ENCODE assay signal across 8 mouse cellular contexts in the genomic region with DNA sequence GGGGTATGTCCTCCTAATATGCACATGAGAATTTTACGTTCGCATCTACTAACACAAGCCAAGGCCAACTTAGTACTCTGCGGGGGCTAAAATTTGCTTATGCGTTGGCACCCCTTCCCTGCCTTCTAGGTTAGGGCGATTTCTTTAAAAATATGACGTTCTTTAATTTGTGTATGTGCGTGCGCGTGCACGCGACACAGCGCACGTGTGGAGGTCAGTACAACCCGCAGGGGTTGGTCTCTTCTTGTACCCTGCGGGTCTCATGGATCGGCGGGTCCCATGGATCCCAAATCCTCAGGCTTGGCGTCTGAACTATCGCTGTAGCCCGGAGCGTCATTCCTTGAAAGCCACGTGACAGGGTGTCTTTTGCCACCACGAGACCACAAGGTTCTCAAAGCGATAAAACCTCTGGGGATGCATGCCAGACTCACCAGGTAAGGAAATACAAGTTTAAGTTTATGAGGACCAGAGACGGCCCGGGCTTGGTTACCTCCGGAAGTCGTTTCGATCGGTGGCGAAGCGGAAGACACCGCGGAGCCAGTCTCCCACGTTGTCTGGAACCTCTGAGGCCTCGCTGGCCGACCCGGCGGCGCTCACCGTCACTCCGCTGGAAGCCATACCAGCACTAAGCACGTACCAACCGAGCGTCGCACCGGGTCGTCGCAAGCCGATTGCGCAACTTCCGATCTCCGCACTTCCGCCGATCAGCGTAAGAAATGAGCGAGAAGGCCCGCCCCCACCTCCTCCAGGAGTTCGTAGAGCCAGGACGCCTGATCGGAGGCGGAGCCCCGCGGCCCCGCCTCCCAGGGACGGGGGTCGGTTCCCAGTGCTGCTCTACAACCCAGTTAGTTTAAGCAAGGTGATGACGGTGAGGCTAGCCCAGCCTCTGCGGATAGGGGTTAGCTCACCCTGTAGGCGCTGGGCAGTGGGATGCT. TPM values are rescaled to one million over a fixed set of nuclear protein-coding genes. Genes with fewer than 3 reads are reported as not detected.
A peak's percentile ranks its signal among the peaks of the same experiment; 100 is the strongest.
DNase-seq lines count a peak whose midpoint lies in the region; ATAC-seq lines count a peak whose summit lies in the region.

No protein-coding gene starts in this region.

- under 1% methylated on average over 69 of the region's 70 CpGs for WGBS in forebrain, embryonic 14.5 days
- WGBS in neural tube, embryonic 15.5 days: 1% methylated on average over 70 of the region's 70 CpGs

- peaks cover 26% of the 10 kb centered on the region for H3K36me3 ChIP-seq in forebrain, embryonic 14.5 days (ENCODE audit: control insufficient read depth, insufficient read depth, low read length)
- H3K36me3 ChIP-seq in neural tube, embryonic 15.5 days: peaks cover 27% of the 10 kb centered on the region

- peak overlapping the region; percentile 75 for H3K27ac ChIP-seq in forebrain, embryonic 14.5 days (ENCODE audit: low read depth, low read length)
- H3K27ac ChIP-seq in neural tube, embryonic 15.5 days (replicated peaks): peak overlapping the region; percentile 91

- peak; percentile 89 for ATAC-seq in forebrain, embryonic 14.5 days
- peak; percentile 92 for ATAC-seq in neural tube, embryonic 15.5 days (ENCODE audit: low FRiP score)

- peak overlapping the region; percentile 81 for H3K4me3 ChIP-seq in forebrain, embryonic 14.5 days (ENCODE audit: low read depth, low read length)
- peak overlapping the region; percentile 78 for H3K4me3 ChIP-seq in neural tube, embryonic 15.5 days (replicated peaks)

- peak; percentile 98 for DNase-seq in ES-CJ7 (ENCODE audit: low read depth, low spot score)
- DNase-seq in cerebellum, adult 11 months: peak; percentile 92
- peak; percentile 99 for DNase-seq in forebrain, embryonic 14.5 days (ENCODE audit: low spot score)
- DNase-seq in heart, postnatal 14 days: peak; percentile 94 to 97
- peak; percentile 96 for DNase-seq in layer of hippocampus, adult 11-12 months (ENCODE audit: low spot score)
- peak; percentile 96 to 97 for DNase-seq in lung, adult 18-20 months
- DNase-seq in testis, postnatal 14 days (ENCODE audit: low spot score): peak; percentile 93

- H3K9me3 ChIP-seq in forebrain, embryonic 14.5 days (replicated peaks; ENCODE audit: control insufficient read depth, low read length): no peaks in the 10 kb centered on the region
- H3K9me3 ChIP-seq in neural tube, embryonic 15.5 days (replicated peaks): no peaks in the 10 kb centered on the region

- peak overlapping the region; percentile 96 for H3K4me2 ChIP-seq in forebrain, embryonic 14.5 days (ENCODE audit: low read length)
- H3K4me2 ChIP-seq in neural tube, embryonic 15.5 days: peak overlapping the region; percentile 77

- peaks cover 12% of the 10 kb centered on the region for H3K4me1 ChIP-seq in forebrain, embryonic 14.5 days (ENCODE audit: control insufficient read depth, insufficient read depth, low read length)
- peaks cover 34% of the 10 kb centered on the region for H3K4me1 ChIP-seq in neural tube, embryonic 15.5 days

- H3K9ac ChIP-seq in forebrain, embryonic 14.5 days (ENCODE audit: low read length): peak overlapping the region; percentile 85
- peak overlapping the region; percentile 92 for H3K9ac ChIP-seq in neural tube, embryonic 15.5 days (replicated peaks)

- intact Hi-C loops in heart, postnatal 14 days (cut with DNase I): loop anchor here (5.0 kb wide), 1 partner anchor 215 kb away; no protein-coding TSS in a partner anchor

- H3K27me3 ChIP-seq in forebrain, embryonic 14.5 days (replicated peaks; ENCODE audit: control insufficient read depth, insufficient read depth, low read length): no peaks in the 10 kb centered on the region
- no peaks in the 10 kb centered on the region for H3K27me3 ChIP-seq in neural tube, embryonic 15.5 days (replicated peaks)

RNA-seq across cellular contexts. Expression of a gene that starts 0.5 kb away (rescaled TPM):
- 309 and 324 TPM in 2 replicates for polyA plus RNA-seq in forebrain, embryonic 14.5 days (2014; fragmentation: Nextera tagmentation; extraction: Ambion mirVana)
- 100 to 1,000 TPM; 129 TPM for total RNA-seq in heart, postnatal 14 days (2021)
- 301 and 304 TPM in 2 replicates for polyA plus RNA-seq in neural tube, embryonic 15.5 days (2015; fragmentation: Nextera tagmentation; extraction: Ambion mirVana)

RNA-seq across cellular contexts. Expression of a gene that starts 1.2 kb away (rescaled TPM):
- 16.1 and 17.4 TPM in 2 replicates for polyA plus RNA-seq in forebrain, embryonic 14.5 days (2014; fragmentation: Nextera tagmentation; extraction: Ambion mirVana)
- total RNA-seq in heart, postnatal 14 days (2021): 1 to 10 TPM; 3.3 to 5.4 TPM
- 52.5 and 60.6 TPM in 2 replicates for polyA plus RNA-seq in neural tube, embryonic 15.5 days (2015; fragmentation: Nextera tagmentation; extraction: Ambion mirVana)

RNA-seq across cellular contexts. Expression of a gene that starts 6.6 kb away (rescaled TPM):
- 4.7 and 4.8 TPM in 2 replicates for polyA plus RNA-seq in forebrain, embryonic 14.5 days (2014; fragmentation: Nextera tagmentation; extraction: Ambion mirVana)
- total RNA-seq in heart, postnatal 14 days (2021): under 1 TPM; 0.74 to 0.78 TPM
- polyA plus RNA-seq in neural tube, embryonic 15.5 days (2015; fragmentation: Nextera tagmentation; extraction: Ambion mirVana): 1.5 and 1.6 TPM in 2 replicates

RNA-seq across cellular contexts. Expression of a gene that starts 6.9 kb away (rescaled TPM):
- polyA plus RNA-seq in forebrain, embryonic 14.5 days (2014; fragmentation: Nextera tagmentation; extraction: Ambion mirVana): 0.42 and 0.62 TPM in 2 replicates
- 1 to 10 TPM; 3.8 to 5.4 TPM for total RNA-seq in heart, postnatal 14 days (2021)
- 1.1 and 2.6 TPM in 2 replicates for polyA plus RNA-seq in neural tube, embryonic 15.5 days (2015; fragmentation: Nextera tagmentation; extraction: Ambion mirVana)

RNA-seq across cellular contexts. Expression of a gene that starts 39.0 kb away (rescaled TPM):
- not detected in 2 replicates for polyA plus RNA-seq in forebrain, embryonic 14.5 days (2014; fragmentation: Nextera tagmentation; extraction: Ambion mirVana)
- total RNA-seq in heart, postnatal 14 days (2021): not detected
- polyA plus RNA-seq in neural tube, embryonic 15.5 days (2015; fragmentation: Nextera tagmentation; extraction: Ambion mirVana): 0.17 TPM in 1 of 2 replicates, not detected in the other

Comparison
In these comparisons a context has a peak if more than half of its experiments do, and no peak if none do; other contexts are left out.
1. Peak in every context shown above with its lines: DNase-seq, ATAC-seq, H3K4me3 ChIP-seq and H3K27ac ChIP-seq.